Mouse (Mus musculus): ENCODE results near the gene Ace3. TPM values are rescaled to one million over a fixed set of nuclear protein-coding genes. Genes with fewer than 3 reads are reported as not detected.

Gene Ace3
- total and polyA plus RNA-seq, 2 experiments from 2014 or later = not detected

GRCm38 (mm10) chr11:105967741-105968574 lies 26.5 kb upstream of the Ace3 start, which contains the start of gene Ace:
Gene Ace, plus strand, starts transcription at chr11:105967945.
- Histone ChIP-seq H3K27me3 (ENCODE audit: control insufficient read depth, insufficient read depth, low read length) (peaks cover 33% of the 10 kb centered on the region), H3K9me3 (replicated peaks; ENCODE audit: control insufficient read depth, low read length) (no peaks in the 10 kb centered on the region), H3K4me1 (ENCODE audit: control insufficient read depth, insufficient read depth) (no peaks in the 10 kb centered on the region), H3K27ac (ENCODE audit: low read depth) (no peak within 1 kb of the TSS), H3K4me2 (ENCODE audit: low read depth, low read length) (peak within 1 kb of the TSS; percentile 89), H3K4me3 (ENCODE audit: low read depth, low read length) (peak within 1 kb of the TSS; percentile 57), H3K36me3 (replicated peaks; ENCODE audit: control insufficient read depth, insufficient read depth, low read length) (no peaks in the 10 kb centered on the region), H3K9ac (replicated peaks; ENCODE audit: low read depth, low read length) (peak within 1 kb of the TSS; percentile 38; the same call in 1 of the 2 replicates)
- DNase-seq (ENCODE audit: low spot score) (no peak), ATAC-seq (ENCODE audit: insufficient read depth, low read depth) (peak; percentile 45)
- WGBS = 1% methylated on average over 67 of the region's 76 CpGs
- TF ChIP-seq CTCF (IDR thresholded peaks at IDR 0.05; ENCODE audit: low read depth) (no peak), EP300 (IDR thresholded peaks at IDR 0.05; ENCODE audit: low read depth) (no peak)

GRCm38 (mm10) chr11:105968948-105969347 lies 25.5 kb upstream of the Ace3 start:
- no peak overlapping the region for H3K4me3 ChIP-seq (ENCODE audit: low read depth, low read length)
- H3K36me3 ChIP-seq (replicated peaks; ENCODE audit: control insufficient read depth, insufficient read depth, low read length) = no peaks in the 10 kb centered on the region
- no peak for ATAC-seq (ENCODE audit: insufficient read depth, low read depth)
- no peak for TF ChIP-seq EP300 (IDR thresholded peaks at IDR 0.05; ENCODE audit: low read depth)
- no peak for TF ChIP-seq CTCF (IDR thresholded peaks at IDR 0.05; ENCODE audit: low read depth)
- 40% methylated on average over 10 of the region's 10 CpGs for WGBS
- H3K27me3 ChIP-seq (ENCODE audit: control insufficient read depth, insufficient read depth, low read length) = peaks cover 33% of the 10 kb centered on the region
- H3K27ac ChIP-seq (ENCODE audit: low read depth) = no peak overlapping the region
- H3K4me2 ChIP-seq (ENCODE audit: low read depth, low read length) = peak overlapping the region; percentile 89
- no peaks in the 10 kb centered on the region for H3K9me3 ChIP-seq (replicated peaks; ENCODE audit: control insufficient read depth, low read length)
- DNase-seq (ENCODE audit: low spot score) = no peak
- H3K4me1 ChIP-seq (ENCODE audit: control insufficient read depth, insufficient read depth) = no peaks in the 10 kb centered on the region
- no peak overlapping the region for H3K9ac ChIP-seq (replicated peaks; ENCODE audit: low read depth, low read length)

GRCm38 (mm10) chr11:105969516-105969915 lies 25.0 kb upstream of the Ace3 start:
- H3K4me2 ChIP-seq (ENCODE audit: low read depth, low read length) = no peak overlapping the region
- H3K27me3 ChIP-seq (ENCODE audit: control insufficient read depth, insufficient read depth, low read length) = peaks cover 33% of the 10 kb centered on the region
- no peak overlapping the region for H3K27ac ChIP-seq (ENCODE audit: low read depth)
- H3K9ac ChIP-seq (replicated peaks; ENCODE audit: low read depth, low read length) = no peak overlapping the region
- no peak overlapping the region for H3K4me3 ChIP-seq (ENCODE audit: low read depth, low read length)
- TF ChIP-seq CTCF (IDR thresholded peaks at IDR 0.05; ENCODE audit: low read depth) = peak; percentile 71
- TF ChIP-seq EP300 (IDR thresholded peaks at IDR 0.05; ENCODE audit: low read depth) = no peak
- H3K4me1 ChIP-seq (ENCODE audit: control insufficient read depth, insufficient read depth) = no peaks in the 10 kb centered on the region
- H3K9me3 ChIP-seq (replicated peaks; ENCODE audit: control insufficient read depth, low read length) = no peaks in the 10 kb centered on the region
- H3K36me3 ChIP-seq (replicated peaks; ENCODE audit: control insufficient read depth, insufficient read depth, low read length) = no peaks in the 10 kb centered on the region
- WGBS = 21% methylated on average over 1 of the region's 1 CpGs
- DNase-seq (ENCODE audit: low spot score) = no peak
- no peak for ATAC-seq (ENCODE audit: insufficient read depth, low read depth)

- WGBS = 80% methylated on average over 6 of the region's 6 CpGs
- H3K4me1 ChIP-seq (ENCODE audit: control insufficient read depth, insufficient read depth) = no peaks in the 10 kb centered on the region
- DNase-seq (ENCODE audit: low spot score) (no peak), ATAC-seq (ENCODE audit: insufficient read depth, low read depth) (no peak)
- no peak overlapping the region for H3K4me2 ChIP-seq (ENCODE audit: low read depth, low read length)
- no peak overlapping the region for H3K9ac ChIP-seq (replicated peaks; ENCODE audit: low read depth, low read length)
- H3K27me3 ChIP-seq (ENCODE audit: control insufficient read depth, insufficient read depth, low read length) = no peaks in the 10 kb centered on the region; the same call in 1 of the 2 replicates
- H3K27ac ChIP-seq (ENCODE audit: low read depth) = no peak overlapping the region
- no peaks in the 10 kb centered on the region for H3K36me3 ChIP-seq (replicated peaks; ENCODE audit: control insufficient read depth, insufficient read depth, low read length)
- H3K9me3 ChIP-seq (replicated peaks; ENCODE audit: control insufficient read depth, low read length) = no peaks in the 10 kb centered on the region
- H3K4me3 ChIP-seq (ENCODE audit: low read depth, low read length) = no peak overlapping the region
- TF ChIP-seq CTCF (IDR thresholded peaks at IDR 0.05; ENCODE audit: low read depth) (no peak), EP300 (IDR thresholded peaks at IDR 0.05; ENCODE audit: low read depth) (no peak)
These were observed 19.9 kb upstream of the Ace3 start for GRCm38 (mm10) chr11:105974593-105974992.

GRCm38 (mm10) chr11:105975050-105975449 lies 19.4 kb upstream of the Ace3 start:
- Histone ChIP-seq H3K9me3 (replicated peaks; ENCODE audit: control insufficient read depth, low read length) (no peaks in the 10 kb centered on the region), H3K27ac (ENCODE audit: low read depth) (no peak overlapping the region), H3K9ac (replicated peaks; ENCODE audit: low read depth, low read length) (no peak overlapping the region), H3K36me3 (replicated peaks; ENCODE audit: control insufficient read depth, insufficient read depth, low read length) (no peaks in the 10 kb centered on the region), H3K4me2 (ENCODE audit: low read depth, low read length) (no peak overlapping the region), H3K27me3 (ENCODE audit: control insufficient read depth, insufficient read depth, low read length) (no peaks in the 10 kb centered on the region; the same call in 1 of the 2 replicates), H3K4me3 (ENCODE audit: low read depth, low read length) (no peak overlapping the region), H3K4me1 (ENCODE audit: control insufficient read depth, insufficient read depth) (no peaks in the 10 kb centered on the region)
- no peak for TF ChIP-seq EP300 (IDR thresholded peaks at IDR 0.05; ENCODE audit: low read depth)
- TF ChIP-seq CTCF (IDR thresholded peaks at IDR 0.05; ENCODE audit: low read depth) = no peak
- WGBS = 60% methylated on average over 3 of the region's 3 CpGs
- no peak for DNase-seq (ENCODE audit: low spot score)
- ATAC-seq (ENCODE audit: insufficient read depth, low read depth) = no peak
